Mouse (Mus musculus) adrenal gland, postnatal 14 days (tissue): ENCODE data around the gene Abcg2. TPM values are rescaled to one million over a fixed set of nuclear protein-coding genes. Genes with fewer than 3 reads are reported as not detected.

Source experiments
- total RNA-seq: library from RNA; stranded (reverse); gene quantifications from 2 replicates; pipeline ENCODE4 v1.2.3, GENCODE M21; 2021

The Abcg2 gene
- total RNA-seq, 1 experiment from 2014 or later: 49.6 TPM

Other genes with a start within 250 kb of the Abcg2 start
- not detected in 2 replicates for gene Vmn1r30, start 141.1 kb upstream of the Abcg2 start, total RNA-seq
- gene Vmn1r31, start 109.2 kb upstream of the Abcg2 start, total RNA-seq: not detected in 2 replicates
- gene Herc3, start 246.9 kb downstream of the Abcg2 start, total RNA-seq: 35.3 and 43.8 TPM in 2 replicates